Mouse (Mus musculus) heart, postnatal 14 days (tissue): Measurements from ENCODE around the gene Rnf149. TPM values are rescaled to one million over a fixed set of nuclear protein-coding genes. Genes with fewer than 3 reads are reported as not detected.
"Not testable (repeated sequence)": the region's sequence is repeated elsewhere in the genome, so short reads cannot be mapped to it uniquely, and the experiment has no call there.

ENCODE experiments used
- DNase-seq, 2 experiments: peaks; one replicate each; pipeline ENCODE4 v3.0.0; 2021 to 2022
- intact Hi-C: fragments of 180-260 bp; cut with DNase I; formaldehyde crosslinking; loops from one replicate; pipeline ENCODE4 v1.15.1; 2025
- long read RNA-seq, 2 experiments: library from polyadenylated mRNA; stranded (forward); transcript quantifications; one replicate each; pipeline ENCODE4 v2.0.0; 2021
- total RNA-seq, 2 experiments: library from RNA; stranded (reverse); gene quantifications; 2 replicates each; pipeline ENCODE4 v1.2.3; 2021

Gene Rnf149
- total RNA-seq: 10 to 100 TPM; 10.8 to 11.5 TPM
- long read RNA-seq, experiment 1, transcript Rnf149-201 (7 exons, 2,492 nt): major isoform, 9 of 15 reads
- long read RNA-seq, experiment 1, partial matches to known transcripts: 3 of 15 reads
- long read RNA-seq, experiment 1, other reads (novel, unspliced or antisense): 3 of 15 reads
- long read RNA-seq, experiment 2, transcript Rnf149-201 (7 exons, 2,492 nt): major isoform, 16 of 20 reads
- long read RNA-seq, experiment 2, partial matches to known transcripts: 0 of 20 reads
- long read RNA-seq, experiment 2, other reads (novel, unspliced or antisense): 4 of 20 reads

GRCm38 (mm10) chr1:39577253-39577705 is at the start of gene Rnf149:
Gene Rnf149, minus strand, starts transcription at chr1:39577405.
- intact Hi-C loops: no loop called here
- DNase-seq: peak; percentile 98 to 99

GRCm38 (mm10) chr1:39625491-39625890 is 48.3 kb upstream of the Rnf149 start:
- DNase-seq: no peak
- intact Hi-C loops: no loop called here

GRCm38 (mm10) chr1:39623729-39624128 is 46.5 kb upstream of the Rnf149 start:
- intact Hi-C loops: no loop called here
- no peak for DNase-seq

GRCm38 (mm10) chr1:39623106-39623505 is 45.9 kb upstream of the Rnf149 start:
- DNase-seq: no peak
- intact Hi-C loops: no loop called here

- no peak for DNase-seq
- intact Hi-C loops: loop anchor here (5.0 to 10.0 kb wide), 3 partner anchors 64 to 926 kb away; no protein-coding TSS in a partner anchor
Observed at GRCm38 (mm10) chr1:39618524-39618923, 41.3 kb upstream of the Rnf149 start.

- intact Hi-C loops: loop anchor here (2.0 to 10.0 kb wide), 4 partner anchors 35 to 929 kb away; partner anchors contain the start of gene Creg2
Observed at GRCm38 (mm10) chr1:39615526-39615925, 38.3 kb upstream of the Rnf149 start.

GRCm38 (mm10) chr1:39614462-39615279 is 37.5 kb upstream of the Rnf149 start:
- peak; percentile 72 to 77 for DNase-seq
- intact Hi-C loops: loop anchor here (2.0 to 10.0 kb wide), 4 partner anchors 36 to 930 kb away; partner anchors contain the start of gene Creg2

More at GRCm38 (mm10) chr1:39615526-39615925, 38.3 kb upstream of the Rnf149 start:
- no peak for DNase-seq

- DNase-seq: no peak
- intact Hi-C loops: loop anchor here (10.0 kb wide), 2 partner anchors 762 to 932 kb away; no protein-coding TSS in a partner anchor
Observed at GRCm38 (mm10) chr1:39613061-39613460, 35.9 kb upstream of the Rnf149 start.

- no peak for DNase-seq
- intact Hi-C loops: loop anchor here (10.0 kb wide), 2 partner anchors 762 to 932 kb away; no protein-coding TSS in a partner anchor
Observed at GRCm38 (mm10) chr1:39612491-39612890, 35.3 kb upstream of the Rnf149 start.

- intact Hi-C loops: no loop called here
- DNase-seq: no peak
Observed at GRCm38 (mm10) chr1:39608534-39608933, 31.3 kb upstream of the Rnf149 start.

GRCm38 (mm10) chr1:39602477-39602876 is 25.3 kb upstream of the Rnf149 start:
- intact Hi-C loops: no loop called here

GRCm38 (mm10) chr1:39598726-39599125 is 21.5 kb upstream of the Rnf149 start:
- DNase-seq: no peak
- intact Hi-C loops: no loop called here

More at GRCm38 (mm10) chr1:39602477-39602876, 25.3 kb upstream of the Rnf149 start:
- no peak for DNase-seq

GRCm38 (mm10) chr1:39597135-39597534 is 19.9 kb upstream of the Rnf149 start:
- intact Hi-C loops, DNase-seq: not testable (repeated sequence)

GRCm38 (mm10) chr1:39593836-39594235 is 16.6 kb upstream of the Rnf149 start:
- no peak for DNase-seq
- intact Hi-C loops: no loop called here

- DNase-seq: no peak
Observed at GRCm38 (mm10) chr1:39592090-39592489, 14.9 kb upstream of the Rnf149 start.

GRCm38 (mm10) chr1:39591557-39591956 is 14.4 kb upstream of the Rnf149 start:
- intact Hi-C loops, DNase-seq: not testable (repeated sequence)

More at GRCm38 (mm10) chr1:39592090-39592489, 14.9 kb upstream of the Rnf149 start:
- intact Hi-C loops: no loop called here

GRCm38 (mm10) chr1:39590193-39590592 is 13.0 kb upstream of the Rnf149 start:
- intact Hi-C loops: no loop called here

GRCm38 (mm10) chr1:39585416-39585815 is 8.2 kb upstream of the Rnf149 start:
- intact Hi-C loops: no loop called here
- no peak for DNase-seq

More at GRCm38 (mm10) chr1:39590193-39590592, 13.0 kb upstream of the Rnf149 start:
- no peak for DNase-seq

GRCm38 (mm10) chr1:39583173-39583572 is 6.0 kb upstream of the Rnf149 start:
- intact Hi-C loops: no loop called here
- DNase-seq: no peak

GRCm38 (mm10) chr1:39581215-39581614 is 4.0 kb upstream of the Rnf149 start:
- DNase-seq: no peak
- intact Hi-C loops: no loop called here

GRCm38 (mm10) chr1:39579139-39579538 is 1.9 kb upstream of the Rnf149 start:
- DNase-seq: no peak
- intact Hi-C loops: no loop called here
